Mouse (Mus musculus) cerebellum, adult 8-10 months (tissue): ENCODE data around the gene Ntrk2.

Experiments
- DNase-seq: peaks from one replicate; pipeline ENCODE4 v3.0.0; 2022

The Ntrk2 gene

DNA sequence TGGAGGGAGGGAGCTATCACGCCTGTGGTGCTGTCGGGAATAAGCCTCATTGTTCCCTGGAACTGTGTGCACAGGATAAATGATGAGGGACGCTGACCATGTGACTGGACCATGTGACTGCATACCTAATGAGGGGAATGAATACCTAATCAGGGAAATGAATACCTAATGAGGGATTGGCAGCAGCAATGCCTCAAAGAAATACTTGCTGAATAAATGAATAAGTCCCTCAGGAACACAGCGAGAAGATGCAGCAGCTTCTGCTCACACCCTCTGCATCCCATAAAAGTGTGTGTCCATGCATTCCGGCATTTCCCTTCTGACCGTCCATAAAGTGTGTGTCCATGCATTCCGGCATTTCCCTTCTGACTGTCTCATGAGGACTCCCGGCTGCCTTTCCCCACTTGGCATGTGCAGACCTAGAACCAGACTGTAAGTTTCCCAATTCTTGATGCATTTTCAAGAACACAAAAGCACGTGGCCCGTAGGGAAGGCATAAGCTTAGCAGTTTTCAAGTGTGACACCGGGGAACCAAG is 338.0 kb downstream of the Ntrk2 start:
- DNase-seq = no peak

DNA sequence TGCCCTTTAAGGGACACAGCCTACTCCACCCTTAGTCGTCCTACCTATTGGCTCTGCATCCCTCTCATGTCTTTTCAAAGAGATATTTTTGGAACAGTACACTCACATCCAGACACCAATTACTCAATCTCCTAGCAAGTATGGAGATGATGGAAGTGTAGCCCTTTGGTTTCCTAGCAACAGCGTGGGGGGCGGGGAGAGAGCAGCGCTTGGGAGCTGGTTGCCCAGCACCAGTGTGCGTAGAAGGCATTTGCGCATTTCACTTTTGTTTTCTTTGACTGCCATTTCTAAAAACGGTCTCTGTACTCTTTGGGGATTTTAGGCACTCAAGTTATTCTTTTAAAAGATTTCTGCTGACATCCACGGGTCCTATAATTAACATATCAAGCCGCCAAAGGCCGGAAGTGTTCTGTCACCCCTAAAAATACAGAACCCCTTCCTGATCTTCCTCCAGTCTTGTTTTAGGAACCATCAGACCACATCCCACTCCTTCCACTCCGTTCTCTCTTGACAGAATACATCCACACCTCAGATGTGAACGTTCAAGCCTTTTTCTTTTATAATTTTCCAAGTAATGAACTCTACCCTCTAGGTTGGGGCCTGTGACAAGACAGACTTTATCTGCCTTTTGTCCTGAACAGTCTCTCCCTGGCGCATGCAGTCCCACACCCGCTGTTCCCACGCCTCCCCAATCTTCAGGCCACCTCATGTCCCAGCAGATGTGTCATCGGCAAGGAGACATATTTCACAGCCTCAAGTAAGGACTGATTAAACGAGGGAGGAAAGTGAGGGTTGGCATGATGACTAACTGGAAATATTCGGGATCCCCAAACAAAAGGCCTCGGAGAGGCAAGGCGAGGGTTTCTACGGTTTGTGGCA is 339.5 kb downstream of the Ntrk2 start:
- no peak for DNase-seq

DNA sequence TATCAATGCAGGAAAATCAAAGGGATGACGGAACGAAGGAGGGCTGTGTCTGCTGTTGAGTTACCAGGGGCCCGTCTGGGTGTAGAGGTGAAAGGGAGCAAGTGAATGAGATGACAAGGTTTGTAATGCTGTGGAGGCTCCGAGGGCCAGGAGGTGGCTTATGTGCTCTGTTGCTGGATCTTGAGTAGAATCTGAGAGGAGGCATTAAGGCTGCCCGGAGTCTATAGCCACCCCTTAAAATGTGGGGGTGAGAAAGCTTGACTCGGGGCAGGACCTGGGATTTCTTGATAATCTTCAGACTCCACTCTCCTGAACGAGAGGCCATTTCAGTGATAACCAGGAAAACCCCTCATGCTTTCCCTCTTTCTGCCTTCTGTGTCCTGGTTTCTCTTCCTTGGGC is 340.2 kb downstream of the Ntrk2 start:
- no peak for DNase-seq

DNA sequence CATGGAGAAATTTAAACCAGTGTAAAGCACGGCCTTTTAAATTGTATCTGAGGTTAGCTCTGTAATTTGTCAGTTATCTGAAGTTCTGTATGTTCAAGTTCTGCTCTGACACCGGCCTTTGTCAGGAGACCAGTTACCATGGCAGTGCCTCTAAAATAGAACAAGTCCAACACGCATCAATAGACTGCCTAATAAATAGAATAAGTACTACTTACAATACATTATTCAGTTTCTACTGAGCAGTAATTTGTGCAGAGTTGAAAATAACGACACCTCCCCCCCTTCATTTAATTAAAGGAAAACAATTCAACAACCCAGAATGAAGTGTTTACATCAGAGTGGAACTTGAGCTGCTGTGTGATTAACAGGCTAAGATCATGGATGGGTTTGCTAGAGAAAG is 341.6 kb downstream of the Ntrk2 start:
- no peak for DNase-seq

DNA sequence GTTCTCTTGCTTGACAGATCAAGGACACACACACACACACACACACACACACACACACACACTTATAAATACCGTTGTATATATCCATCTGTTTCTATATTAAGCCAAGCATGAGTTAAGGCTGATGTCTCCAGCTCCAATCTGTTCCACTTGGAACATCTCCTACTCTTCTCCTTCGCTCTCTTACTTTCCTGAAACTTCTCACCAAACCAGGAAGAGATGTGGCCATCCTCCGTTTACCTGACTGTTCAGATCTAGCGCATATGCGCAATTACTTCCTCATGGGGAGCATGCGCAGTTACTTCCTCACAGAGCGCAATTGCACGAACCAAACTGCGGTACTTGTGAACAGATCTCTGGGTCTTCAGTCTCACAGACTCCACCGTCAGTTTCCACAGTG is 342.4 kb downstream of the Ntrk2 start:
- DNase-seq = no peak

DNA sequence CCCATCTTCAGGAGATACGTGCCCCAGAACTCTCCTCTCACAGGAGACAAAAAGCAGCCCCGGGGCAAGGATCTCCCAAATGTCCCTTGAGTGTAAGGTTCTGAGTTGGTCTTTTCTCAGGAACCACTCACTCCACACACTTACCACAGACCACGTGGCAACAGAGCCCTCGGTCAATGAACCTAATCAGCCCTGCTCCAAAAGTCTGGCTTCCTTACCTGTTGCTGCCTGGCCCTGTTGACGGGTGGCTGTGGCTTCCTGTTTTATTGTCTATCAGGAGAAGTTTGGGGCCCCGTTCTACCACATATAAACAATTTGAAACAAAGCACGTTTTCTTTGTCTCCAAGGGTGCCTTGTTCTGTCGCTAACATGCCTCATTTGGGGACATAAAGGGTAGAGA is 357.6 kb downstream of the Ntrk2 start:
- no peak for DNase-seq

DNA sequence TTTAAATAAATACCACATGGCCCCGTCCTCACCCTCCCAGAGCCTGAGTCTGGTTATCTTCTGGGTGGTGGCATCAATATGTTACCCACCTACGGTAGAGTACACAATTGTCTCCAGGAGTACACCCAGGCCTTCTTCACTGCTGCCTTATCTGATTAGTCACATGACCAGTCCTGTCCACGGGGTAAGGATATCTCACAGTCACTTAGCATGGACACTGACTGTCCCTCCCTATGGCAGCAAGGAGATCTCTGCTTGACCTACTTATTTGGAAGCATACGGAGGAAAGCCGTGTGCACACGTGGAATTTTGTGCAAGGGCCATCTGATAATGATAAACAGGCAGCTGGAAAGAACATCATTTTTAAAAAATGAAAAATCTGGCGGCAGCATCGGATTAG is 367.5 kb downstream of the Ntrk2 start:
- DNase-seq = no peak

DNA sequence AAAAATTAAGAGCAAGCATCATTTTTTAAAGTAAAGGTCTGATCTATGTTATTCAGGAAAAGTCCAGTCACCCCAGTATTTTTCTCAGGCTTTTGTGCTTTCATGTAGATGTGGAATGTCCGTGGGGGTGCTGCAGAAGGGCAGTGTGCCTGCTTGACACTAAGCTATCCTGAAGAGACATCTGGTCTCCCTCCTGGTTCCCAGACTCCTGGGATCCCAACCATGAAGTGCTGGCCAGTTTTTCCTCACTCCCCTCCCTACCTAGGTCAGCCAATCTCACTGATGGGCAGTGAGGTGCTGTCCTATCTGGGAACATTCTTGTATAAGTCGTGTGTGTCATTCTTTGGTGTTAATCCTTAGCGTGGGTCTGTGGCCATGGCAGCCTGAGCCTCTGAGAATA is 369.7 kb downstream of the Ntrk2 start:
- no peak for DNase-seq

DNA sequence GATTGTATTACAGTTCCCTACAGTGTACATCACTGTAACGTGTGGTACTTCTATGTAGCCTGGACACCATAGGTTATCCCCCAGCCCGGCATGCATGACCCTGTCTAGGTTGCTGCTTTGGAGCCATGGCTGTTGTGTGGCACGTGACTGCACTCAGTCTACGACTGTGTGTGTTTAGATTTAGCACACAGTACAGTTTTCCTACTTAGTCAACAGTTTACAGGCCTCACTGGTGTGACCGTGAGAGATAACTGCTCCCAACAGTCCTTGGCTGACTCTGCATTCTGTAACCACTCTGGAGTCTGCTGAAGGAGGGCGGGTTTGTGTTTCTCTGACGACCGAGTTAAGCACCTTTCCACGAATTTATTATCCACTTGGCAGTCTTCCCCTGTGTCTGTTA is 370.1 kb downstream of the Ntrk2 start:
- no peak for DNase-seq

DNA sequence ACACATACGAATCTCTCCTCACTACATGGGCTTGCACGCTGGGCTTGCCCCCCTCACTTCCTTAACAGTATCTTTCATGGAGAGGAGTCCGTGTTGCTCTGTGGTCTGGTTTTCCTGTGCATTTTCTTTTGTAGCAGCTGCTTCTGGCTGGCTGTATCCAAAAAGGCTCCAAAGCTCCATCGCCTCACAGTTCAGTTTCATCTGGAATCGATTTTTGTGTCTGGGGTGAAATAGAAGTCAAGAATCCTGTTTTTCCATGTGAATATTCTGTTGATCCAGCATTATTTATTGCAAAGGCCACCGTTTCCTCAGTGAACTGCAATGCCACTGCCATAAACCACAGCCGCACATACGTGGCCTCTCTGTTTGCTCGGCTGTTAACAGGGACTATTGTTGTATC is 370.6 kb downstream of the Ntrk2 start:
- DNase-seq = no peak

DNA sequence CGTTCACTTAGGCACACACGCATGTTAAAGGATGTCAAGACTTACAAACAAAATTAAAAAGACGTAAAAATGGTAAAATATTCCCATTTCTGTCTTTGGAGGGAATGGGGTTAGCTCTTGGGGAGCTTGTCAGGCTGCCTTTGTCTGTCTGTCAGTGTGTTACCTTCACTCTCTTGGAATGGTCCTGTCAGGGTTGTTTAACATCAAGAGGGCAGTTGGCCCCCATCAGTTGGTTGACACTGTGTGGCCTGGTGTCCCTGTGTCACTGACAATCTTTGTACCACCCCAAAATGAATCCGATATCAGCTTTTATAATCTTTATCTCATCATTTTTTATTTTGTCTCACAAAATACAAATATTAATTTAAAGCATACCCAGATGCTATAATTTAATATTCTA is 373.6 kb downstream of the Ntrk2 start:
- no peak for DNase-seq

DNA sequence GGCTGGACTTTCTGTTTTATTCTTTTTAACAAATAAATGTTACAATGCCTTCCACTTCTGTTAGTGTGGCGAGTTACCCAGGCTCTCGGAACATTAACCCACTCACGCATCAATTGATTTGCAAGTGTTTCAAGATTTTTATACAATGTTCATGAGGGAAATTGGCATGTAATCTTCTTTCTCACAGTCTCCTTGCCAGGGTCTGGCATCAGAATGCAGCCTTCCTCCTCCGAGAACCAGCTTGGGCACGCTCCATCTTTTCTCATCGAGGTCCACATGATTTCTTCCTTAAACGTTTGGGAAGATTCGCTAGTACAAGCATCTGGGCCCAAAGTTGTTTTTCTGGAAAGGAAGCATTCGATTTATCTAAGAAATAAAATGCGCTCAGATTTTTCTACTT is 374.4 kb downstream of the Ntrk2 start:
- no peak for DNase-seq

DNA sequence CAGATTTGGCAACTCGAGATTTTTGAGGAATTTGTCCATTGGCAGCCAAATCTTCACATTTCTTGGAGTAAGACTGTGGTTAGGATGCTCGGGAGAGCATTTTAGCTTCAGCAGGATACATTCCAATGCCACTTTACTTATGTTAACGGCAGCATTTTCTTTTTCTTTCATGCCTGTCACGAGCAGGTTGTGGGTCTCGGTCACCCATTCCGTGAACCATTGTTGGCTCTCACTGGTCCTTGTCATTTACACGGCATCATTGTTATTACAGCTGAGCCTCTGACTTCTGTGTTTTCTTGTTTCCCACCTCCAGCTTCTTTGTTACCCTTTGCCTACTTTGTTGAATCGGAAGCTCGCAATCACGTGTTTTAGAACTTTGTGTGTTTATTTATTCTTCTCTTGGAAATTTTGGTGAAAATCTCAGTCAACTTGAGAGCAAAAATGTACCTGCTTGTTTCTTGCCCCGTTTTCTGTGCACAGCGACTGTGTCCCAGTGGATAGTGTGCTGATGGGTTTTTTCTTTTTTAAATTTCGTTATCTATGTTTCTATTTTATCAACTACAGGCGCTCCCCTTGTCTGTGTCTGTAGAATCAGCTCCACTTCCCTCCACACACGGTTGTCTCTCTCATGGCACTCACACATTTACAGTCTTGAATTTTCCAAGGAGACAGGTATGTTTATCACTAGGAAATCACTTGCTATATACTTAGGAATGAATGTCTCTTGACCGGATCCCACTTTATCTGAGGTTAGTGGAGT is 375.0 kb downstream of the Ntrk2 start:
- no peak for DNase-seq

DNA sequence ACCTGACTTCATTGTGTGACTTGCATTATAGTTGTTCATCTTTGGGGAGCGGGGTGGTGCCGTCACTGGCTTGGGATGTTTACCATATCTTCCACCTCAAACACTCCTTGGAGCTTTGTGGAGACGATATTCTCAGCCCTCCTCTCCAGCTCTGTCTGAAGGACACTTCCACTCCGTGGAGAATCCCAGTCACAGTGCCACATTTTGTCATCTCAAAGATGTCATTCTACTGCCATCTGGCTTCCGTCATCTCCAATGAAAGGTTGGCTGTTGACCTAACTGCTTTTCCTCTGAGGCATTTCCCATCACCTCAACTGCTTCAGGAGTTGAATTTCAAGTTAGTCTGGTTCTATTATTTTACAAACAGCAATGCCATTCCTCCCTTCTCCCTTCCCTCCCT is 376.3 kb downstream of the Ntrk2 start:
- peak; percentile 56 for DNase-seq
